Mouse (Mus musculus) ES-Bruce4 (cell line): Measurements from ENCODE around the gene Unc119.

ENCODE experiments used
- CTCF ChIP-seq: IDR thresholded peaks from one replicate; pipeline ENCODE4 v1.8.1; 2011; ENCODE audit warnings: low read depth, low read length
- EP300 ChIP-seq: IDR thresholded peaks from 2 replicates; pipeline ENCODE4 v1.6.1; 2011; ENCODE audit warnings: low read depth, low read length; ENCODE audit not compliant: insufficient read depth

GRCm38 (mm10) chr11:78382286-78382685 is 39.0 kb downstream of the Unc119 start:
- TF ChIP-seq CTCF (no peak), EP300 (no peak)
